Mouse (Mus musculus) kidney, postnatal 0 days (tissue): ENCODE data around the gene Gm49321. TPM values are rescaled to one million over a fixed set of nuclear protein-coding genes. Genes with fewer than 3 reads are reported as not detected.

Experiments
- ATAC-seq: fragments of 200-750 bp; cut with Nextera tagmentation; replicated peaks from 2 replicates; pipeline ENCODE4 v1.8.0; 2017; ENCODE audit warnings: low read depth, moderate number of reproducible peaks, moderate TSS enrichment, moderate library complexity; ENCODE audit not compliant: low FRiP score
- DNase-seq: peaks from one replicate; pipeline ENCODE4 v3.0.0-alpha.2; 2016; ENCODE audit warnings: low spot score
- H3K27ac ChIP-seq: fragments of 300-500 bp; sonication (generic); 2 replicates; pipeline ENCODE4 v1.5.1; 2014; ENCODE audit warnings: mild to moderate bottlenecking
- H3K27me3 ChIP-seq: fragments of 300-500 bp; sonication (generic); 2 replicates; pipeline ENCODE4 v1.6.1; 2014; ENCODE audit warnings: low read length, mixed read lengths; ENCODE audit not compliant: insufficient read depth
- H3K36me3 ChIP-seq: fragments of 300-500 bp; sonication (generic); 2 replicates; pipeline ENCODE4 v1.6.1; 2014; ENCODE audit warnings: low read length, mixed read lengths; ENCODE audit not compliant: insufficient read depth
- H3K4me1 ChIP-seq: fragments of 300-500 bp; sonication (generic); replicated peaks from 2 replicates; pipeline ENCODE4 v1.6.1; 2014; ENCODE audit warnings: antibody characterized with exemption, low read length, mixed read lengths; ENCODE audit not compliant: insufficient read depth
- H3K4me2 ChIP-seq: fragments of 300-500 bp; sonication (generic); 2 replicates; pipeline ENCODE4 v1.6.1; 2014; ENCODE audit warnings: mild to moderate bottlenecking, low read length, moderate library complexity, mixed read lengths
- H3K4me3 ChIP-seq: fragments of 300-500 bp; sonication (generic); replicated peaks from 2 replicates; pipeline ENCODE4 v1.5.1; 2014; ENCODE audit warnings: low read depth, low read length
- H3K9ac ChIP-seq: fragments of 300-500 bp; sonication (generic); 2 replicates; pipeline ENCODE4 v1.6.1; 2014; ENCODE audit warnings: low read depth, low read length
- H3K9me3 ChIP-seq: fragments of 300-500 bp; sonication (generic); replicated peaks from 2 replicates; pipeline ENCODE4 v1.6.1; 2016; ENCODE audit warnings: low read length, inconsistent platforms, mixed read lengths
- CTCF ChIP-seq: IDR thresholded peaks from 2 replicates; pipeline ENCODE4 v1.5.1; 2016; ENCODE audit warnings: antibody characterized with exemption, low read depth, mild to moderate bottlenecking, moderate library complexity
- WGBS: fragments of 180-500 bp; shearing (Covaris S2); extraction: QIAGEN DNeasy Blood & Tissue Kit; methylation state at CpG from one replicate; pipeline ENCODE4 v1.1.7; 2014; 5-methylcytosine and 5-hydroxymethylcytosine counted together
- polyA plus RNA-seq: library from polyadenylated mRNA; unstranded; fragments of >200 nt; fragmentation: Nextera tagmentation; extraction: Ambion mirVana; gene quantifications from 2 replicates; pipeline ENCODE4 v1.2.1, GENCODE M21; 2015

Gm49321 gene
- polyA plus RNA-seq, 1 experiment from 2014 or later = 8.1 TPM

GRCm38 (mm10) chr12:73895674-73896073 is 41.8 kb upstream of the Gm49321 start:
- no peak overlapping the region for H3K9ac ChIP-seq
- 93% methylated on average over 2 of the region's 2 CpGs for WGBS
- ATAC-seq = no peak

GRCm38 (mm10) chr12:73896471-73896870 is 41.0 kb upstream of the Gm49321 start:
- no peak overlapping the region for H3K4me2 ChIP-seq
- H3K9me3 ChIP-seq = no peaks in the 10 kb centered on the region
- WGBS = 76% methylated on average over 3 of the region's 3 CpGs
- H3K27me3 ChIP-seq = no peaks in the 10 kb centered on the region
- DNase-seq = no peak
- no peak for ATAC-seq
- no peaks in the 10 kb centered on the region for H3K4me1 ChIP-seq
- no peak overlapping the region for H3K9ac ChIP-seq
- no peak overlapping the region for H3K27ac ChIP-seq
- TF ChIP-seq CTCF = no peak
- no peak overlapping the region for H3K4me3 ChIP-seq
- no peaks in the 10 kb centered on the region for H3K36me3 ChIP-seq

More at GRCm38 (mm10) chr12:73895674-73896073, 41.8 kb upstream of the Gm49321 start:
- no peaks in the 10 kb centered on the region for H3K9me3 ChIP-seq
- no peak overlapping the region for H3K4me2 ChIP-seq
- H3K4me1 ChIP-seq = no peaks in the 10 kb centered on the region
- no peak for TF ChIP-seq CTCF
- H3K36me3 ChIP-seq = no peaks in the 10 kb centered on the region
- H3K27me3 ChIP-seq = no peaks in the 10 kb centered on the region
- H3K4me3 ChIP-seq = no peak overlapping the region
- no peak for DNase-seq
- H3K27ac ChIP-seq = no peak overlapping the region

- no peak for ATAC-seq
These were observed 39.2 kb upstream of the Gm49321 start for GRCm38 (mm10) chr12:73898281-73898680.

GRCm38 (mm10) chr12:73904133-73904934 is 33.1 kb upstream of the Gm49321 start:
- WGBS = 79% methylated on average over 5 of the region's 5 CpGs
- H3K36me3 ChIP-seq = no peaks in the 10 kb centered on the region
- H3K27me3 ChIP-seq = no peaks in the 10 kb centered on the region
- no peaks in the 10 kb centered on the region for H3K4me1 ChIP-seq
- no peak overlapping the region for H3K4me2 ChIP-seq
- DNase-seq (no peak), ATAC-seq (no peak)
- no peak overlapping the region for H3K4me3 ChIP-seq
- H3K9me3 ChIP-seq = no peaks in the 10 kb centered on the region
- no peak for TF ChIP-seq CTCF
- no peak overlapping the region for H3K9ac ChIP-seq
- no peak overlapping the region for H3K27ac ChIP-seq

More at GRCm38 (mm10) chr12:73898281-73898680, 39.2 kb upstream of the Gm49321 start:
- no peak for DNase-seq
- no peak for TF ChIP-seq CTCF
- 55% methylated on average over 2 of the region's 2 CpGs for WGBS
- no peaks in the 10 kb centered on the region for H3K27me3 ChIP-seq
- no peak overlapping the region for H3K27ac ChIP-seq
- no peak overlapping the region for H3K9ac ChIP-seq
- no peaks in the 10 kb centered on the region for H3K9me3 ChIP-seq
- no peaks in the 10 kb centered on the region for H3K36me3 ChIP-seq
- no peak overlapping the region for H3K4me3 ChIP-seq
- no peaks in the 10 kb centered on the region for H3K4me1 ChIP-seq
- H3K4me2 ChIP-seq = no peak overlapping the region

GRCm38 (mm10) chr12:73905041-73905440 is 32.4 kb upstream of the Gm49321 start:
- H3K27ac ChIP-seq = no peak overlapping the region
- no peak overlapping the region for H3K4me2 ChIP-seq
- H3K4me3 ChIP-seq = no peak overlapping the region
- TF ChIP-seq CTCF = no peak
- no peak for ATAC-seq
- H3K9me3 ChIP-seq = no peaks in the 10 kb centered on the region
- WGBS = 22% methylated on average over 2 of the region's 2 CpGs
- H3K9ac ChIP-seq = no peak overlapping the region
- no peaks in the 10 kb centered on the region for H3K4me1 ChIP-seq
- DNase-seq = no peak
- no peaks in the 10 kb centered on the region for H3K27me3 ChIP-seq
- no peaks in the 10 kb centered on the region for H3K36me3 ChIP-seq

- DNase-seq = no peak
- Histone ChIP-seq H3K9ac (no peak overlapping the region), H3K27me3 (no peaks in the 10 kb centered on the region), H3K36me3 (no peaks in the 10 kb centered on the region), H3K27ac (no peak overlapping the region), H3K4me1 (no peaks in the 10 kb centered on the region), H3K4me3 (no peak overlapping the region), H3K4me2 (no peak overlapping the region), H3K9me3 (no peaks in the 10 kb centered on the region)
- 78% methylated on average over 4 of the region's 4 CpGs for WGBS
- TF ChIP-seq CTCF = no peak
- no peak for ATAC-seq
These were observed 31.9 kb upstream of the Gm49321 start for GRCm38 (mm10) chr12:73905555-73905954.
